Mouse (Mus musculus) retina, embryonic 14.5 days (tissue): Measurements from ENCODE around the gene Klhl5.

Source experiments
- DNase-seq: peaks from one replicate; pipeline ENCODE4 v3.0.0-alpha.2; 2015; ENCODE audit warnings: low spot score

The Klhl5 gene

DNA sequence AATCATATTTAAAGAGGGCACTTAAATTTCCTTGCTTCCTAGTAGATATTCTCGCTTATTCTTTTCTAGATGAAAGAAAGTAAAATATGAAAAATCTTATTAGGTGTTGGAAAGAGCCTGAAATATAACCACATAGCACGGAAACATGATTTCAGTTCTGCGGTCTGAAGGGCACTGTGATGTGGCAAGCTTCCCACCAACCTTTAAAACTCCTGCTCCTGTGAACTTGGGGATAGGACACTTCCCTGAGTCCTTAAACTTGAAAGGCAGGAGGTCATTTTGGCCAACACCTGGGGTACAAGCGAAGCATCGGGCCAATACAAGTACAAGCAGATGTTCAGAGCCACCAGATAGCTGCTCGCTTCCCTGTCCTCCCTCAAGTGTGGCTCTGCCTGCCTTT is 42.4 kb downstream of the Klhl5 start:
- no peak for DNase-seq

DNA sequence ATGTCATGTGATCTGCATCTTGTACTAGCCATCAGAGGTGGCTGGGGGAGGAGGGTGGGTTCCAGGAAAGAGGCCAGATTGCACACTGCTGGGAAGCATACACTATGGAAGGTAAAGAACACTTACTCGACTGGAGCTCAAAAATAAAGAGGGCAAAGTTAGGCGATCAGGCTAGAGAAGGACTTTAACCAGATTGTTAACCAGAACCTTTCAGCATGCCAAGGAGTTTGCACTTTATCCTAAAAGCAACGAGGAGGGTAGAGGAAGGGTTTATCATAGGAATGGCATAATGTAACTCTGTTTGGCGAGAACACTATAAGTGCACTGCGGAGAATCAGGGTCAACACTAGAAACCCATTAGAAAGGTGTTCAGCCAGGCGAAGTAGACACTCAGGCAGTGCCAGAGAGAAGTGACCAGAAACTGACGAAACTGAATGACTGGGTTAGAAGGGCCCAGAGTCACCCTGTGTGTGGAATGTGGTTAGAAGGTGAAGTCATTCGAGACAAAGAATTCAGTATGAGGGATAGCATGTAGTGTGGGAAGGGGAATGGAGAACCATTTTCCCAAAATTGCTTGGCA is 43.1 kb downstream of the Klhl5 start:
- no peak for DNase-seq

DNA sequence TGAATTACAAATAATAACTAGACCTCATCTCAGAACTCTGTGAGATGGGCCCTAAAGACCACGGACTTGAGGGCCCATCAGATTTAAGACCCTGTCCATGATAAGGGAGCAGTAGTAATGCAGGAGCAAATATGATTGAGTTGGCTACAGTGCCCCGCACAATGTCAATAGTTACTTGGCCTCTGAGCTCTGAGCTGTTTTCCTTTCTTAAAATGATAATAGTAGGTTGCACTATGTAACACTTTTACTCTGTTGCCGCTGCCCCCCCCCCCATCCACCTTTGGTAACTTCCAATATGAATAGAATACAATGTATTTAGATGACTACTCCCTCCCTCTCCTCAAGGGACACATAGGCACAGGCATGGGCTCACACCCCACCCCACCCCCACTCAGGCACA is 43.9 kb downstream of the Klhl5 start:
- DNase-seq, result no peak

DNA sequence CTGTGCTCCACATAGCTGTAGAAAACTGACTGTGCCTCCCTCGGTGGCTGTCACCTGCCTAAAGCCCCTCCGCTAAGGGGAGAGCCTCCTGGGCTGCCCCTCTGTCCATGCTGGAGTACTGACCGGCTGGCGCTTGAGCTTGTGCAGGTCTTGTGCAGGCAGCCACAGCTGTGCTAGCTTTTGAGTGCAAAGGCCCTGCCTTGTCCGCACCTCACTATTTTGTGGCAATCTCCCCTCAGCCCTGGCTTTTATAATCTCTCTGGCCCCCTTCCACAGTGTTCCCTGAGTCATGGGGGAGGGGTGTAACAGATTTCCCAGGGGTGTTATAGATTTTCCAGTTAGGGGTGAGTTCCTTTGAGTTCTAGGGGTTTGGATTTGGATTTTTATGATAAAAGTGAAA is 44.4 kb downstream of the Klhl5 start:
- no peak for DNase-seq

DNA sequence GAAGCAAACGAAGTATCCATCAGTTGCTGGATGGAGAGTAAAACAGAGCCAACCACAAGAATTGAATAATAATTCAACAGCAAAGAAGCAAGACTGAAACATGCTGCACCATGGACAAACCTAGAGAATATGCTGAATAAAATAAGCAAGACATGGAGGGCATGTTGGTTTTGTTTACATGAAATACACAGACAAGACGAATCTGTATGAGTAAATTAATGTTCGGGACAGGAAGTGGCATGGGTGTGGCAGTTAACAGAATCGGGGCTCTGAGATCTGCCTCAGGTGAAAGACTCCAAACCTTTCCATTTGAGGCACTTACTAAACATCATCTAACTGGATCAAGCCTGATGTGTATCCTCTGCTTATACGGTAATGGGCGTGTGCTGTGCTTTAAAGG is 46.9 kb downstream of the Klhl5 start:
- DNase-seq, result no peak

DNA sequence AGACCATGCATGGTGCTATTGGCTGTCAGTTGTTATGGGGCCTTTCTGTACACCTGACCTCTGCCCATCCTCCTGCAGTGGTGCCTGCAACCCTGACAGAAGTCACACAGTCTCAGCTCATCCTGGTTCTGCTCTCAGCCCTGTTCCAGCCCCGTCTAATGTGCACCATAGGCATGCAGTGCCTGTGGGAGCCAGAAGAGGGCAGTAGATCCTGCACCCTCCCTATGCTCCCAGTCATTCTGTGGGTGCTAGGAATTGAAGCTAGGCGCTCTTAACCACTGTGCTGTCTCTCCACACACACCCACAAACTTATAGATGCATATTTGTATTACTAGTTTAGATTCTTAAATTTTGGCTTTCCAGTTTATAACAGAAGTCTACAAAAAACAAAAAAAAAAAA is 49.5 kb downstream of the Klhl5 start:
- DNase-seq, result peak; percentile 40

DNA sequence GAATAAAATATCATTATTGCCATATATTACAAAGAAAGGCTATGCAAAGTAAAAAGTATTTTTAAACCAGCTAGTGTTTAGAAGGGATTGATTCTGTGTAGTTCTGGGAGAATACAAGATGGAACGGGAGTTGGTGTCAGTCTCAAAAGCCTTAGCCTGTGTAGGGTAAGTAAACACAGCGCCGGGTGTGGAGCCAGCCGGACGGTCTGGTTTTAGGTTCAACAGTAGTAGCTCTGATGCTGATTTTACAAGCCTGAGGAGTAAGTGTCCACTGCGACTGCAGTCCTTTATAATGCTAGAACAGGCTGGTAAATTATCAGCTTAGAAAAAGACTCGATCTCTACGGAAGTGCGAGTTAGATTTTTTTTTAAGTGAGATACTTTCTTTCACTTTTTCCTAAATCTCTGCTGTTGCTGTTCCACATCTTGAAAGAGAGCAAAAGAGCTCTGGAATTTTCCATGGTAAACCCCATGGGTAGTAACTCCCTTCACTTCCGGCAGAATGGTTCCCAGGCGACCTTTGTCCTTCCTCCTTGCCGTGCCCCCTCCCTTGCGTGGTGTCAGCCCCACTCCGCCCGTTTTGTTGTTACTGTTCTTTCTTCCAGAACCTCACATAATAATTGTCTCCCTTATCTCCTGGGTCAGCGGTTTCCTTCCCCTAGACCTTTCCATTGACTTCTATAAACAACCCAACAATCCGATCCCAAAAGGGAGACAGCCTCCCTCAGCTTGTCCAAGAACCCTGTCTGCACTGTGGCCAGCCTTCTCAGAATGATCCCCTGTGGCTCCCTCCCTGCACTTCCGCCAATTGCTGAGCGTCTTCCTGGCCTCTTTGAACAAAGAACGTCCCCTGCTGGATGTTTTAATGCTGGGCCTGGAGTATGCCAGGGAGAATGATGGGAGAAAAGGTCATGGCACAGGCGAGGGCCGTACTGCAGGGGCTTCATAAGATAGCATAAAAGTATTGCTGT is 50.4 kb downstream of the Klhl5 start:
- no peak for DNase-seq

DNA sequence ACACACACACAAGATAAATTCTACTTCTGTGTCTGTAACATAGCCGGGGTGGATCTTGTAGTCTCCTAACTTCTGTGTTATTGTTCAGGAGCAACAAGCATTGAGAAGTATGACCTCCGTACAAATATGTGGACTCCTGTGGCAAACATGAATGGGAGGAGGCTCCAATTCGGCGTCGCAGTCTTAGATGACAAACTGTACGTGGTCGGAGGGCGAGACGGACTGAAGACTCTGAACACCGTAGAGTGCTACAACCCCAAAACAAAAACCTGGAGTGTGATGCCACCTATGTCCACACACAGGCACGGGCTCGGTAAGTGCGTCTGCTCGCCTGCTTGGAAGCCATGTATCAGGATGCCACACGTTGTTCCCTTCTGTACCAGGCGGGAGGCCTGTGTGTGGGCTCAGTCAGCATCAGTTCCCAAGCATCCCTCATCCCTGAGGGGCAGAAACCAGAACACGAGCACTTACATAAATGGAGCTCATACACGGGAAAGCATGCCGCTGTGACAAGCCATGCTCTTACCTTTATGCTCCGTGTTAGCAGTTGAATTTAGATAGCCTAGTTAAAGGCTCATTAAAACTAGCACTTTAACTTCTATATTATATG is 51.5 kb downstream of the Klhl5 start:
- DNase-seq, result no peak

DNA sequence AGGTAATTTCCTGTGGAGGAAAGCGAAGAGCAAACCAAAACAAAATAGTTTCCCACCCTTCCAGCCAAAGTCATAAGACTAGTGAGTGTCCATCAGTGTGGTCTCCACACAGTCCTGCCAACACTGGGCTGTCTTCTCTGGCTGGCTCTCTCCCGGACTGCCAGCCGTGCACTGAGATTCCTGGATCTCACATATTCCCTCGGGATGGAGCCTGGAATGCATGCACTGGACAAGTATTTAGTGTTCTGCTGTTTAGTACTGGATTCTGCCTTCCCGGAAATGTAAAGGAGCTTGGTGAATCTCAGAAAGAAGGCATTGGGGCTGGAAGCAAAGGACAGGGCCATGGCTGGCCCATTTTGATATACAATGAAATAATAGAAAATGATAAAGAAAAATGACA is 55.7 kb downstream of the Klhl5 start:
- DNase-seq, result no peak

DNA sequence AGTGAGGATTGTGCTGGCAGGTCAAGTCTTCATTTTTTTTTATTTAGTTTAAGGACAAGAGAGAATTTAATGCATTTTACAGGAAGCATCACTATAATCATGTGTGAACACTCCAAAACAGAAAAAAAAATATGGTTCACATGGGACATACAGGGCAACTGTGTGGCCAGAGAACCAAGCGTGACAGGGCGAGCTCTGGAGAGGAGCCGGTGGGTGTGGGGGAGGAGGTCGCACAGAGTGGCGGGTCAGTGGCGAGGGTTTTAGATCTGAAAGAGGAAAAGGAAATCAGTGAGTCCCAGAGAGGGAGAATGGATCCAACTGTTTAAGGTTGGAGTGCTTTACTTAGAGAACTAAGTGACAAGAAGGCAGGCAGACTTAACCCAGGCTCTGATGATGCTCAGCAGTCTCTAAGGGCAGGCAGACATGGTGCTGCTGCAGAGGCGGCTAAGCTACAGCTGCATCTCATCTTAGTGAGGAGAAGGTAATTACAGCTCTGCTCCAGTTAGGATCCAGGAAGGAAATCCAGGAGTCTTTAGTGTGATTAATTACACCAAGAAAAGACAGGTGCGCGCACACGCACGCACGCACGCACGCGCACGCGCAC is 56.3 kb downstream of the Klhl5 start:
- DNase-seq, result no peak

DNA sequence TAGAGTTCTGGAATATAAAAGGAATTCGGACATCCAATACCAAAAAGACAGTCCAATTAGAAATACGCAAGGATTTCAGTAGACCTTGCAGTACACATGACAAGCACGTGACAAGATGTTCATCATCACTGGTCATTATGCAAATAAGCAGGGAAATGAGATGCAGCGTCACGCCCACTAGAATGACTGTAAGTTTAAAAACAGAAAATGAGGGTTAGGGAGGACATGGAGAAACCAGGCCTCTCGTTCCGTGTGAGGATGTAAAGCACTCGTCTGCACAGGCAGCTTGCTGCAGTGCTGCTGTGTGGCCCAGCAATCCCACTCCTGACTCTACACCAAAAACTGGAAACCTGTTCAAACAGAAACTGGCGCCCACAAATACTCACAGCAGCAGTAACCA is 62.9 kb downstream of the Klhl5 start:
- no peak for DNase-seq

DNA sequence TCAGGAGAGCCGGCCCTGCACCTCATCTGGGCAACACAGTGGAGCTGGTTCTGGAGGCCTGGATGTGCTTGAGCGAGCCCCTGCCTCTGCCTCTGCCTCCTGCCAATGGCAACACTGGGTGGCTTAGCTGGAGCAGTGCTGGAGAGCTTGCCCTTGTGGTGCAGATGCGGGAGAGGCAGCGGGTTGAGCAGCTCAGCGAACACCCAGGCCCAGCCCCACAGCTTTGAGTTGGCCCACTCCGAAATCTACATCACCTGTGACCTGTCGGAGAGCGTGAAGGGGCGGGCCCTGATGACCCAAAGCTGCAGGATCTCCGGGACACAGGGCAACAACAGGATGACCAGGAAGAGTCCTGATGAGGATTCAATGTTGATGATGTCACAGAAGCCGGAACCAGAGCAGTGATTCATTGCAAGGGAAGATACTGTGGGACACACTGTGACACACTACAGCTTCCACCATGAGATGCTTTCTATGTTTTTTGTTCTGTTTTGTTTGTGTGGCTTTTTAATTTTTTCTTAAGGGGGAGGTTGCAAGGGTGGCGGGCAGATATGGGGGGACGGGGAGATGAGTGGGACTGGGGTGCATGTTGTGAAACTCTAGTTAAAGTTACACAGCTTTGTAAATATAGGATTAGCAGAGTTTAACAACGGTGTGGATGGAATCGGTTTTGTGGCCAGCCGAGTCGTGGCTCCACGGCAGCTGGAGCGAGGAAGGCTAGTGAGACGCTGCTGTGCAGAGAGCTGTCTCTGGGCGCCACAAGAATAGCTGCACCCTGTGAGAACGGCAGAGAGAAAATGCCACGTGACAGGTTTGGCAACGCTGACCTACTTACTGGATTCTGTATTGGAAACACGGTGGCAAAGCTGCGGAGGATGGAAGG is 67.9 kb downstream of the Klhl5 start:
- peak; percentile 78 for DNase-seq

DNA sequence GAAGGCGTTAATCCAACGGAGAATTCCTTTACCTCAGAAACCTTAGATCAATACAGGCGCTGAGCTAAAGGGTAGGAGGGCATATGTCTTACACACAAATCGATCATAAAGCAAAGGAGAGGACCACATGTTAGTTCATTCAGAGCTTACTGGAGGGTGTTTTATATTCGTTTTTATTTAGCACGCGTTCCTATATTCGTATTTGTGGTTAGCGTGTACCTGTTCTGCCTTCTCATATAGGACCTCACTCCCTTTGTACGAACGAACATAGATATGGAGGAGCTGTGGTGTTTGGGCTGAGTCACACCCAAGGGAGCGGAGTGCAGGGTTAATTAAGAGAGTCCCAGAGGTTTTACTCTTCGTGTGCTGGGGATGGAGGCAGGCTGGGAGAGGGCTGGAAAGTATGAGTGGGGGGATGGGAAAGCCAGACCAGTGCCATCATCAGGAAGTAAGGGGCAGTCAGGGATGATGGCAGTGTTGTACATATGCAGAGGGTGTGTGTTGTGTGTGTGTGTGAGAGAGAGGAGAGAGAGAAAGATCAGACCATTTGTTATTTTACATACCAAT is 68.7 kb downstream of the Klhl5 start:
- DNase-seq, result peak; percentile 73

DNA sequence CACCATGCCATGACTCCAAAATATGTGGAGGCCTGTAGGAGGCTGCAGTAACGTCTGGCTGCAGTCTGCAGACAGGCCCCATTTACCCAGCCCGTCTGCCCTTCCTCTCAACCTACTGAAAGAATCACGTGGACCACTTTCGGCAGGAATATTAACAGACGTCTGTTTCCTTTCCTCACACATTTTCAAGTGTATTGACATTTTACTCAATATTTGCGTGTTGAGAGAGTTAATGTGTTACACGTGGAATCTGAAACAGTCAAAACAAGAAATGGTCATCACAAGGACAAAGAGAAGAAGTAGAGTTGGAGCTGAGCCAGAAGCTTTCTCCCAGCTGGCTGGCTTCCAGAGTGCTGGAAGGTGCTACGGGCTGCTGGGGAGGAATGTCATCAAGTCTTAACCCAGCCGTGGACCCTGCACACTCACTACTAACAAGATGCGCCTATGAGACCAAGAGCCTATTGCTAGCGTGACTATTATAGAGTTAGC is 69.7 kb downstream of the Klhl5 start:
- DNase-seq, result no peak

DNA sequence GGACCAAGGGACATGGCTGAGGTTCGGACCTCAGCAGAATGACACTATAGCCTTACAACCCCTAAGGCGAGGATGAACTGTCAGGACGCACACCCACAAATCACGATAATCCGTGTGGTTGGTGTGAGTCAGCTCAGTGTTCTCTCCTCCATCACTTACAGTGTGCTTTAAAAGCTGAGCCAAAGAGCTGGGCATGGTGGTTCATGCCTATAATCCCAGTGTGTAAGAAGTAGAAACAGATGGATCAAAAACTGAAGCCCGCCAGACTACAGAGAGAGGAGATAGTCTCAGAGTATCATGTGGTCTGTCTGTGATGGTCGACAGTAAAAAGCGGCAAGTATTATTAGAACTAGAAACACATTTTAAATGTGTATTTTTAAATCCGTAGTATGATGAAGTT is 71.1 kb downstream of the Klhl5 start:
- no peak for DNase-seq

DNA sequence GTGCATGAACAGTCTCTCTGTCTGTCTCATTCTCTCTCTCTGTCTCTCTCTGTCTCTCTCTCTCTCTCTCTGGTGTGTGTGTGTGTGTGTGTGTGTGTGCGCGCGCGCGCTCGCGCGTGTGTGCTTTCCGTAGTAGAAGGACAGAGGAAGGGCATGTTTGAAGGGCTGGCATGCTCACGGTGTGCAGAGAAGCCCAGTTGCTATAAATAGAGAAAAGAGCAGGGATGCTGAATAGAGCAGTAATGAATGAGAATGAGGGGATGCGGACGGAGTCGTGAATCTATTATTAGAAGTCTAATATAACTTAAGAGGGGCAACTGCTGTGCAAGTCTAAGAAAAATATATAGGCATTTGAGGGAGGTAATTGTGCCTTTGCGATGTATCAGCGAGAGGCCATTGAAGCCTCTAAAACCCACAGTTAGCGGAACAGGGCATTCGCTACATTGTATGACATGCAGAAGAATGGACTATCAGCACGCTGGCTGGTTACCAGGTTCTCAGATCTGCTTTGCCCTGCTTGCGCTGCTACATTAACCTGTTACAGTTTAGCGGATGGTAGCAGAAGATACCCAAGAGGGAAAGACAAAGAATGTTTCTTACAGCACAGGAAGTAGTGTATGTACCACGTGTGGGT is 73.9 kb downstream of the Klhl5 start:
- no peak for DNase-seq

DNA sequence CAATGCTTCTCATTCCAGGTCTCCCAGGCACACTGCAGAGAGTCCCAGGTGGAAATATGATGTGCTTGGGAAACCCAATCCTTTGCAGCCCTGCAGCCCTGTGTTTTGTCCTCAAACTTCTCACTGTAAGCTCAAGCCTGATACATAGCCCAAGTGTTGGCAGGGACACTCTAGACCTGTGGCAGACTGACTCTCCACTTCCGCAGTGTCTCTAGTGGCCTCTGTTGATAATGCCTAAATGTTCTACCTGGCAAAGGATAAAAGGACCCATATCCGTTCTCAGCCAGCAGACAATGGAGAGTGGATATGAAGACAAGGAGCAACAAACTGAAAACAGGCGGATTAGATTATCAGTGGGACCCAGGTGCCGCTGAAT is 74.4 kb downstream of the Klhl5 start:
- DNase-seq, result no peak

DNA sequence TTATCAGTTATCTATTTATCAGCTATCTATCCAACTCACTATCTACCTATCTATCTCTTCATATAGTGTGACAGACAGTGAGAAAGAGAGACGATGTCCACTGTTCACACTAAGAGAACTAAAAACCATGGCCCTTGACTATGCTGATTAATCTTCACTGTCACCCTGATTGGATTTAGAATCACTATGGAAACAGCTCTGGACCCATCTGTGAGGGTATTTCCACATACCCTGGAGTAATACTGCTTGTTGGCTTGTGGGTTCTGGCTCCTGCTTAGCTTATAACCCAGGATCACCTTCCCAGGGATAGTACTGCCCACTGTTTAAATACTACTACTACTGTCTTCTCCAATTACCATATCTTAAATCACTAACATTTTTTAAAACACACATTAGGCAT is 74.9 kb downstream of the Klhl5 start:
- no peak for DNase-seq

DNA sequence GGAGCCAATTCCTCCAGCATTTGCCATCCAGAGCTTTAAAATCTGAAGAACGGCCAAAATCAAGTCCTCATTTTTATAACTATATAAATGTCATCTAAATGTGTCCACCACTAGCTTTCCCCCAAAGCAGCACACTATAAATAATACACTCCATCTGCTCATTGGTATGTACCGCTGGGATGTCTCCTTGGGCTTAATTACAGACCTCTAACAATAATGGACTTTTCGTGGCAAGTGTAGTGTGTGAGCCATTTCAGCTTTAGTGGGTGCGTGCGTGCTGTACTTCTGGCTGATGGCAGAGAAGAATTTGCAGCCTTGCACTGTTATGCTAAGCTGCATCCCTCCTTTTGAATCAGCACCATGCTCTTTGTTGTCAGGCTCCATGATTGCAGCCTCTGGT is 84.3 kb downstream of the Klhl5 start:
- no peak for DNase-seq

DNA sequence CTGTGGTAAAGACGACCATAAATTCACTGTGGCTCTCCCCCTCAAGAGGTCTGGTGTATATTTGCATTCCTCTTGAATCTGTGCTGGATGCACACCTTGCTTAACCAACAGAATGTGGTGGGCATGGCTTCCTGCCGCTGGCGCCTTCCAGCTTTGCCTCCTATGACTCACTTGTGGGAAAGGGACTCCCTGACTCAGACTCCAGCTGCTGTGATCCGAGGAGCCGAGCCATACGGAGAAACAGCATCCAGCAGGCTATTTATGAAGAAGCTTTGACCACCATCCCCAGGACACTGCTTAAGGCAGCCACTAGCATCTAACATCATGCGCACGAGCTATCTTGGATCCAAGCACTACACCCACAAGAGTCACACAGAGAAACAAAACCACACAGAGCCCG is 87.1 kb downstream of the Klhl5 start:
- DNase-seq, result no peak
